Mouse (Mus musculus): ENCODE data around the gene Cnnm4.

Gene Cnnm4

GRCm38 (mm10) chr1:36471181-36472105 is at the start of gene Cnnm4:
Gene Cnnm4, plus strand, starts transcription at chr1:36471620.
- DNase-seq, result peak; percentile 89 to 91

GRCm38 (mm10) chr1:36429511-36429910 is 41.9 kb upstream of the Cnnm4 start:
- peak in 1 of 2 experiments; percentile 15 for DNase-seq

DNA sequence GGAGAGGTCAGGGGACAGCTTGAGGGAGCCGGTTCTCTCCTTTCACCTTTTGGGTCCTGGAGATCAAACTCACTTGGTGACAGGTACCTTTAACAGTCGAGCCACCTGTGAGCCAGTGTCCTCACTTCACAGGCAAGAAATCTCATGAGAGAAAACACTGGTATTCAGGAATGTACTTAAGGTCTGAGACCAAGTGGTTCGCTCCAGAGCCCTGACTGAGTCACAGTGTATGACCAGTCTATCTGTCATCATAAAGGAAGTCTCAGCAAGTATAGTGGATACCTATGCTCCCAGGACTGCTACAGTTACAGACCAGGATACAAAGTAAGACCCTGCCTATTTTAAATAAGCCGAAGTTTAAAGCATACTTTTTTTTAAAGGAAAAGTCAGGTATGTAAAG is 38.4 kb upstream of the Cnnm4 start:
- DNase-seq, result no peak

GRCm38 (mm10) chr1:36433616-36434015 is 37.8 kb upstream of the Cnnm4 start:
- no peak for DNase-seq

- no peak for DNase-seq
These were observed 36.3 kb upstream of the Cnnm4 start for GRCm38 (mm10) chr1:36435071-36435470.

DNA sequence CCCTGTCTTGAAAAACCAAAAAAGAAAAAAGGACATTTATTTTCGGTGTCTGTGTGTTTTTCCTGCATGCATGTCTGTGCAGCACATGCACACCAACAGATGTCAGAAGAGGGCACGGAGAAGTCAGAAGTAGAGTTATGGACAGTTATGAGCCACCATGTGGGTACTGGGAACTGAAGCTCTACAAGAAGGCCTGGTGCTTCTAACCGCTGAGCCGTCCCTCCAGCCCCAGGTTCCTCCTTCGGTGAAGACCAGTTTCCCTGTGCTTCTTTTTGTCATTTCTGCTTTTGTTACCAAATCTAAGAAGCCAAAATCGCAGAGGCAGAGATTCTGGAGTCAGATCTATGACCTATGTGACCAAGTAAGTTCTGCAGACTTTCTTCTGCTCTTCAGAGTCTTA is 34.9 kb upstream of the Cnnm4 start:
- no peak for DNase-seq

DNA sequence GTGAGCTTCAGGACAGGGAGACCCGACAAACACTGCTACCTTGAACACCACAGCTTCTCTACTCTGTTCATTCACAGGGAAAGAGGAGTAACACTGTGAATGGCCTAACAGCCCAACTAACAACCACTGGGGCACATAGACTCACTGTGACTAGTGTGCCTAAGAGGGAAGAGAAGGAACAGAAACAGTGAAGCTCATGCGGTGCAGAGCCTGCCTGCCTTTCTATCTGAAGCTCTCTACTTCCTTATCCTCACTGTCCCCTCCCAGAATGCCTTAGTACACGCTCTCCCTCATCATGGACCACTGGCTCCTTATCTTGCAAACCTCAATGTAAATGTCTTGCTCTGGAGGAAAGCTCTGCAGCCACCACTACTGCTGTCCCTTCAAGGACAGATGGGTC is 34.2 kb upstream of the Cnnm4 start:
- DNase-seq, result no peak

GRCm38 (mm10) chr1:36441101-36441500 is 30.3 kb upstream of the Cnnm4 start:
- DNase-seq, result peak; percentile 19 to 45

DNA sequence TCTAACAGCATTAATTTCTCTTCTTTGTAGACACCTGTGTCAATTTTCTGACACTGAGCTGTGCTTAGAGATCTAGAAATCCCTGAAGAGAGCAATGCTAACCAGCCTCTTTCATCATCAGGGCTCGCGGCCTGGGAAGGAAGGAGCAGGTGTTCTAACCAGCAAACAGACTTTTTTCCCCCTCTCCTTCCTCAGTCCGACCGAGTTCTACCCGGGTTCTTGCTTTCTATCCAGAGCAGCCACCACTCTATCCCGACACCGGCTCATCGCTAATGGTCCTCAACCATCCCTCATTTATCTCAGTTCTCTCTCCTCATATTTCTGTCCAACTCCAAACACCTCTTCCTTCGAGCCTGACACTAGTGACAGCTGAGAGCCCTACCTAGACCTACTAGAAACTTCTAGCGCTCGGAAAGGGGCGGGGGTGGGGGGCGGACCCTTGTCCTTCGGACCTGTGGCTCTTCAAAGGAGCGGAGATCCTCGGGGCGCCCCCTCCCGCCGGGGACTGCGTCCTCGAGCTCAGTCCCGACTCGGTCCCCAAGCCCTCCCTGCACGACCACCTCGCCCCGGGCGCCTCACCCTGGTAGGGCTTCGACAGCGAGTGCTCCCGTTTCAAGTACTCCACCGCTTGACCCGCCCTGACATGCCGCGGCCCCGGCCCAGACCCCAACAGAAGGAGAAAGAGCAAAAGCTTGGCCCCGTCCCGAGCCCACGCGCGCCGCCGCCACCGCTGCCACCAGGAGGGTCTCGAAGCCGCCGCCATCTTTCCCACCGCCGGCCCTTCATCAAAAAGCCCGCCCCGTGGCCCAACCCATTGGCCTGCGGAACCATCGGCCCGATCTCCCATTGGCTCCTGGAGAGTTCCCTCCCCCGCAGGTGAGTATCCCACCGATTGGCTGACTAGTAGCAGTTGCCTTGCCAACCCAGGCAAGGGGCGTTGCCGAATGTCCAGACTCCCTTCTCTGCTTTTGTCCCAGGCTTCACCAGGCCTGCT is 26.7 kb upstream of the Cnnm4 start, which contains the start of gene Lman2l:
Gene Lman2l, minus strand, starts transcription at position 801 of the 994 bp plus-strand sequence.
- DNase-seq, result peak; percentile 98

- DNase-seq, result no peak
These were observed 25.9 kb upstream of the Cnnm4 start for GRCm38 (mm10) chr1:36445508-36445907.

- no peak for DNase-seq
These were observed 25.2 kb upstream of the Cnnm4 start for GRCm38 (mm10) chr1:36446106-36446824.

DNA sequence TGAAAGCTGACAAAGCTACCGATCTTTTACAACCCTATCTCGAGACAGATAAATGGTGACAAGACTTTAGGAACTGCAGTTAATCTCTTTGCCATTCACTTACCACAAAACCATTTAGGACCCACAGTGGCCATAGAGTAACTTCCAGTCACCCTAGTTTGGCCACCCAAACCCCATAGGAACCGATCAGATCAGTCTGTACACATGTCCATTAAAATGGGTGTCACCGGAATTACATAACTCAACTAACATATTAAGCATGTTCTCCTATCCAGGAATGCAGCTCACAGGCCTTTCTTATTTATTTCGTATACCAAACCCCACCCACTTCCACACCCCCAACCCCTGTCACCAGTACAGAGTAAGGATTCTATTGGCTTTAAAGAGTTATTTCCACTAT is 24.6 kb upstream of the Cnnm4 start:
- no peak for DNase-seq

DNA sequence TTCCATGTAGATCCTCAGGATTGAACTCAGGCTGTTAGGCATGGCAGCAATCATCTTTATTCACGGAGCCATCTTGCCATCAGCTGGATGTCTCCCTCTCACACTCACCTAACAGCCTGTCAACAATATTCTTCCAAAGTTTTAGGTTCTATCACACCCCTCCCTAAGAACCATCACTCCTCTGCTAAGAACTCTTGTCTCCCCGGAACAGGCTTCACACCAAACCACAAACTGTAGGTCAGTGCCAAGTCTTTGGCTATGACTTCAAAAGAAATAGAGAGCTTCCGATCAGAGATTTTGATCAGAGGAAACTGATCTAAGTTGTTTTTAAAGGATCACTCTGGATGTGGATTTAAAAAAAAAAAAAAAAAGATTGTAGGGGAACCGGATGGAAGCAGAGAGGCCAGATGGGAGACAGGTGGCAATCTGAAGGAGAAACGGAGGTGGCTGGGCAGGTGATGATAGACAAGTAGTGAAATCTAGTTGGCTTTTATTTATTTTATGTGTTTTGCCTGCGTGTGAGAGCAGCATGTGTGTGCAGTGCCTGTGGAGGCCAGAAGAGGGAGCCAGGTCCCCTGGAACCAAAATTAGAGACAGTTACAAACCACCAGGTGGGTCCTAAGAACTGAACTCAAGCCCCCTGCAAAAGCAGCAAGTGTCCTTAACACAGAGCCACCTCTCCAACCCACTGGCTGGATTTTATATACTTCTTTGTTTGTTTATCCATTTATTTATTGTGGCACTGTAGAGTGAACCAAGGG is 17.2 kb upstream of the Cnnm4 start:
- no peak for DNase-seq

GRCm38 (mm10) chr1:36457388-36458014 is 13.9 kb upstream of the Cnnm4 start:
- no peak for DNase-seq

GRCm38 (mm10) chr1:36458169-36458568 is 13.3 kb upstream of the Cnnm4 start:
- DNase-seq, result no peak

- DNase-seq, result no peak
These were observed 9.6 kb upstream of the Cnnm4 start for GRCm38 (mm10) chr1:36461829-36462228.

DNA sequence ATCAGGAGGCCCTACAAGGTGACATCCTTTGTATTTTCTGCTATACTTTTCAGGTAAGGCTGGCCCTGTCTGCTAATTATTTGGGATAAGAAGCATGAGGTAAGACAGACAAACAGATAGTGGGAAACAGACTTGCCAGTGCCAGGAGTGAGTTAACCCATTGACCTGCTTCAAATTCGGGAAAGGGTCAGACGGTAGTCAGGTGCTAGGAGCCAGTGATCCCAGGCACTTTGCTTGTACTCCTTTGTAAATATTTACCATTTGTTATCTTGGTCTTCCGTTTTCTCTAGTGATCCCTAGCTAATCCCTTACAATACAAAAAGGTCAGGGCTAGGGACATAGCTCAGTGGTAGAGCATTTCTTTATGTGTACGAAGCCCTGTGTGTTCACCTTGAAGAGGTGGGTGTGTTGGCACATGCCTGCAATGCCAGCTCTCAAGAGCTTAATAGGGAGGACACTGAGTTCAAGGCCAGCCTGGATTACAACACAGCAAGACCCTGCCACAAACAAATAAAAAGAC is 5.7 kb upstream of the Cnnm4 start:
- no peak for DNase-seq

DNA sequence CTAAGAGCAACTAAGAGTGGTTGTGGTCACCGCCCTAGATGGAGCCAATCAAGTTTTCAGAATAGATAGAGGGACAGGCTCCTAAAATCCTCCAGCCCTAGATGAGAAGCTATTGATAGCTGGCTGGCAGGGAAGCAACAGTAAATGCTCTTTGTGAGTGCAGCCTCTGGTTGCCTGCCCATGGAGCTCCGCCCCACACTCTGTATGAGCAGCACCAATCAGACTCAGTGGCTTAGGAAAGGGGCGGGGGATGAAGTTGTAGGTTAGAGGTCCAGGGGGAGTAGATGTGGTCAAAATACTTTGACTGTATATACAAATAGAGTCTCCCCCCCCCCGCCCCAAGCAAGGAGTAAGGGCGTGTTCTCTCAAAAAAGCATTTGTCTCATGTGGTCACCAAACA is 4.0 kb upstream of the Cnnm4 start:
- DNase-seq, result no peak

GRCm38 (mm10) chr1:36469811-36470444 is 1.5 kb upstream of the Cnnm4 start:
- no peak for DNase-seq

- DNase-seq, result no peak
These were observed 653 bp downstream of the Cnnm4 start for GRCm38 (mm10) chr1:36472106-36472440.
